8 mouse cellular contexts compared by ENCODE assay signal in genomic region chr2:92007933-92008622, GRCm38 (mm10). TPM values are rescaled to one million over a fixed set of nuclear protein-coding genes. Genes with fewer than 3 reads are reported as not detected.
DNase-seq lines count a peak whose midpoint lies in the region; ATAC-seq and TF ChIP-seq lines count a peak whose summit lies in the region.

No protein-coding gene starts in this region.

- no peak; the same call in 1 of the 2 replicates for TF ChIP-seq RAD21 in CH12.LX (IDR thresholded peaks at IDR 0.05; ENCODE audit: low read depth, low read length)

- no peak overlapping the region for H3K27ac ChIP-seq in CH12.LX (ENCODE audit: insufficient read depth, low read depth)
- peak overlapping the region; percentile 43 for H3K27ac ChIP-seq in forebrain, embryonic 11.5 days (ENCODE audit: low read depth, low read length)
- H3K27ac ChIP-seq in heart, embryonic 16.5 days (ENCODE audit: low read length) = peak overlapping the region; percentile 92
- H3K27ac ChIP-seq in liver, embryonic 16.5 days (ENCODE audit: low read length) = no peak overlapping the region; the same call in 1 of the 2 replicates
- H3K27ac ChIP-seq in neural tube, embryonic 13.5 days (replicated peaks) = peak overlapping the region; percentile 84
- H3K27ac ChIP-seq in testis, adult 2 months (ENCODE audit: control insufficient read depth, insufficient read depth, low read depth, low read length) = peak overlapping the region; percentile 61; the same call in 1 of the 2 replicates

- peak; percentile 99 for ATAC-seq in forebrain, embryonic 11.5 days (replicated peaks; ENCODE audit: low FRiP score)
- peak; percentile 95 for ATAC-seq in heart, embryonic 16.5 days (replicated peaks; ENCODE audit: extremely low read depth, insufficient read depth, low FRiP score)
- ATAC-seq in liver, embryonic 16.5 days (ENCODE audit: low read depth) = peak; percentile 99
- peak; percentile 98 for ATAC-seq in neural tube, embryonic 13.5 days (ENCODE audit: low read depth)

- no peaks in the 10 kb centered on the region for H3K9me3 ChIP-seq in CH12.LX (replicated peaks; ENCODE audit: low read length)
- no peaks in the 10 kb centered on the region for H3K9me3 ChIP-seq in forebrain, embryonic 11.5 days (ENCODE audit: control insufficient read depth, low read length)
- H3K9me3 ChIP-seq in heart, embryonic 16.5 days (replicated peaks; ENCODE audit: control insufficient read depth, low read length) = no peaks in the 10 kb centered on the region
- H3K9me3 ChIP-seq in liver, embryonic 16.5 days (replicated peaks; ENCODE audit: control insufficient read depth, low read length) = no peaks in the 10 kb centered on the region
- H3K9me3 ChIP-seq in neural tube, embryonic 13.5 days = no peaks in the 10 kb centered on the region

- peaks cover 3 to 13% of the 10 kb centered on the region in 2 experiments; a peak in 3 of 4 replicates for H3K4me1 ChIP-seq in CH12.LX (ENCODE audit: control insufficient read depth in 1 of 2, insufficient read depth in 2 of 2)
- peaks cover 8% of the 10 kb centered on the region; the same call in 1 of the 2 replicates for H3K4me1 ChIP-seq in forebrain, embryonic 11.5 days (replicated peaks; ENCODE audit: control insufficient read depth, insufficient read depth, low read length)
- H3K4me1 ChIP-seq in heart, embryonic 16.5 days (ENCODE audit: control insufficient read depth, insufficient read depth, low read length) = peaks cover 27% of the 10 kb centered on the region
- peaks cover 22% of the 10 kb centered on the region for H3K4me1 ChIP-seq in liver, embryonic 16.5 days (ENCODE audit: control insufficient read depth, low read depth, low read length)
- H3K4me1 ChIP-seq in neural tube, embryonic 13.5 days (replicated peaks) = peaks cover 21% of the 10 kb centered on the region
- peaks cover 24% of the 10 kb centered on the region for H3K4me1 ChIP-seq in testis, adult 2 months (ENCODE audit: control insufficient read depth, insufficient read depth, low read length)

- H3K36me3 ChIP-seq in CH12.LX (replicated peaks in 1 of 2; ENCODE audit: control insufficient read depth in 1 of 2, insufficient read depth in 1 of 2, low read length in 1 of 2) = no peaks in the 10 kb centered on the region
- H3K36me3 ChIP-seq in forebrain, embryonic 11.5 days (ENCODE audit: control insufficient read depth, insufficient read depth, low read length) = no peaks in the 10 kb centered on the region
- no peaks in the 10 kb centered on the region for H3K36me3 ChIP-seq in heart, embryonic 16.5 days (ENCODE audit: control insufficient read depth, insufficient read depth)
- no peaks in the 10 kb centered on the region for H3K36me3 ChIP-seq in liver, embryonic 16.5 days (ENCODE audit: control insufficient read depth, insufficient read depth)
- H3K36me3 ChIP-seq in neural tube, embryonic 13.5 days = no peaks in the 10 kb centered on the region
- no peaks in the 10 kb centered on the region for H3K36me3 ChIP-seq in testis, adult 2 months (ENCODE audit: control insufficient read depth, insufficient read depth, low read length)

- peak overlapping the region; percentile 92 for H3K4me2 ChIP-seq in CH12.LX (ENCODE audit: insufficient read depth, low read depth, poor library complexity, severe bottlenecking)
- peak overlapping the region; percentile 83 for H3K4me2 ChIP-seq in forebrain, embryonic 11.5 days (ENCODE audit: low read depth, low read length, severe bottlenecking)
- H3K4me2 ChIP-seq in heart, embryonic 16.5 days (ENCODE audit: low read depth, low read length) = peak overlapping the region; percentile 95
- H3K4me2 ChIP-seq in liver, embryonic 16.5 days (ENCODE audit: low read depth, low read length) = peak overlapping the region; percentile 89
- peak overlapping the region; percentile 87 for H3K4me2 ChIP-seq in neural tube, embryonic 13.5 days

- no peaks in the 10 kb centered on the region for H3K79me2 ChIP-seq in CH12.LX (replicated peaks; ENCODE audit: control insufficient read depth, extremely low read depth, insufficient read depth, poor library complexity, severe bottlenecking)

- no peak for TF ChIP-seq EP300 in CH12.LX (IDR thresholded peaks at IDR 0.05; ENCODE audit: low read length)

- peak; percentile 83 for TF ChIP-seq POLR2A in CH12.LX (IDR thresholded peaks at IDR 0.05; ENCODE audit: low read depth, low read length)
- TF ChIP-seq POLR2A in testis, adult 2 months (IDR thresholded peaks at IDR 0.05; ENCODE audit: control insufficient read depth, low read depth, low read length) = no peak; the same call in 1 of the 2 replicates

- H3K4me3 ChIP-seq in CH12.LX (replicated peaks in 1 of 3; ENCODE audit: low read depth in 2 of 3, low read length in 2 of 3, poor library complexity in 1 of 3) = peak overlapping the region; percentile 54 to 65 (median 58)
- H3K4me3 ChIP-seq in forebrain, embryonic 11.5 days (ENCODE audit: low read depth, low read length) = peak overlapping the region; percentile 47
- H3K4me3 ChIP-seq in heart, embryonic 16.5 days (ENCODE audit: low read length) = peak overlapping the region; percentile 70
- peak overlapping the region; percentile 65 for H3K4me3 ChIP-seq in liver, embryonic 16.5 days (ENCODE audit: low read depth, low read length)
- H3K4me3 ChIP-seq in neural tube, embryonic 13.5 days = peak overlapping the region; percentile 57
- peak overlapping the region; percentile 89 for H3K4me3 ChIP-seq in testis, adult 2 months (ENCODE audit: control insufficient read depth, low read depth, low read length)

- WGBS in forebrain, embryonic 11.5 days = 0% methylated on average over 32 of the region's 34 CpGs
- WGBS in heart, embryonic 16.5 days = under 1% methylated on average over 33 of the region's 34 CpGs
- under 1% methylated on average over 33 of the region's 34 CpGs for WGBS in liver, embryonic 16.5 days (ENCODE audit: insufficient replicate concordance)
- under 1% methylated on average over 32 of the region's 34 CpGs for WGBS in neural tube, embryonic 13.5 days

- dilution Hi-C loops in CH12.LX (cut with MboI; ENCODE audit: extremely low pct_ligation_motif_present, extremely low pct_unique_long_range_greater_than_20kb, low sequenced_read_pairs) = no loop called here

- peak; percentile 95 for DNase-seq in CH12.LX (ENCODE audit: extremely low read depth)
- DNase-seq in c-Kit-positive CD71-positive TER-119-negative erythroid progenitor cells, embryonic 14.5 days (ENCODE audit: low read depth) = peak; percentile 96
- peak; percentile 97 for DNase-seq in forebrain, embryonic 11.5 days (ENCODE audit: low spot score)
- peak; percentile 99 for DNase-seq in kidney, postnatal 36 days

- H3K9ac ChIP-seq in CH12.LX (ENCODE audit: insufficient read depth, low read depth) = peak overlapping the region; percentile 67
- H3K9ac ChIP-seq in forebrain, embryonic 11.5 days (ENCODE audit: low read length) = peak overlapping the region; percentile 73
- peak overlapping the region; percentile 83 for H3K9ac ChIP-seq in heart, embryonic 16.5 days (ENCODE audit: low read length)
- H3K9ac ChIP-seq in liver, embryonic 16.5 days (ENCODE audit: low read depth, low read length) = peak overlapping the region; percentile 62
- H3K9ac ChIP-seq in neural tube, embryonic 13.5 days = peak overlapping the region; percentile 80

- in situ Hi-C loops in CH12.LX (cut with MboI; ENCODE audit: low pct_ligation_motif_present, low pct_unique_long_range_greater_than_20kb, low sequenced_read_pairs) = loop anchor here (5.0 kb wide), 1 partner anchor 34 kb away; no protein-coding TSS in a partner anchor

- no peak for TF ChIP-seq CTCF in CH12.LX (conservative IDR thresholded peaks at IDR 0.05 in 1 of 2, IDR thresholded peaks at IDR 0.05 in 1 of 2; ENCODE audit: low read depth in 2 of 2, low read length in 2 of 2)
- no peak for TF ChIP-seq CTCF in testis, adult 2 months (IDR thresholded peaks at IDR 0.05; ENCODE audit: control insufficient read depth, insufficient read depth, insufficient replicate concordance, low read depth, low read length)

- peaks cover 81% of the 10 kb centered on the region for H3K27me3 ChIP-seq in CH12.LX (replicated peaks)
- H3K27me3 ChIP-seq in forebrain, embryonic 11.5 days (ENCODE audit: control insufficient read depth, insufficient read depth, low read length) = no peaks in the 10 kb centered on the region
- H3K27me3 ChIP-seq in heart, embryonic 16.5 days (ENCODE audit: control insufficient read depth, insufficient read depth, low read length) = no peaks in the 10 kb centered on the region
- H3K27me3 ChIP-seq in liver, embryonic 16.5 days (ENCODE audit: control insufficient read depth, insufficient read depth, low read depth, low read length) = peaks cover 4% of the 10 kb centered on the region
- peaks cover 23% of the 10 kb centered on the region for H3K27me3 ChIP-seq in neural tube, embryonic 13.5 days
- H3K27me3 ChIP-seq in testis, adult 2 months (ENCODE audit: control insufficient read depth, insufficient read depth, low read length) = no peaks in the 10 kb centered on the region

TF ChIP-seq in CH12.LX, 34 proteins besides CTCF, POLR2A, EP300 and RAD21 (continues in another document):
- TF ChIP-seq TBP (conservative IDR thresholded peaks at IDR 0.05; ENCODE audit: low read depth, low read length) (peak; percentile 54; the same call in 1 of the 2 replicates), MAZ (IDR thresholded peaks at IDR 0.05; ENCODE audit: low read depth, low read length) (0 out of 2 replicates have a peak, but pooled peaks have one; percentile 68), PAX5 (IDR thresholded peaks at IDR 0.05; ENCODE audit: low read length) (no peak), NRF1 (IDR thresholded peaks at IDR 0.05; ENCODE audit: low read depth, low read length) (peak; percentile 85)

RNA-seq across cellular contexts. Expression of gene Creb3l1, which starts 16.2 kb away (rescaled TPM):
- total RNA-seq in CH12.LX (2012; rRNA removed) (0.29 and 0.59 TPM in 2 replicates), CH12.LX (2014; rRNA removed) (0.08 and 0.27 TPM in 2 replicates)
- 1.5 and 2.0 TPM in 2 replicates for polyA plus RNA-seq in CH12.LX (2012; ENCODE audit: insufficient read length, low read depth)
- polyA plus RNA-seq in forebrain, embryonic 11.5 days (2014; fragmentation: Nextera tagmentation; extraction: Ambion mirVana) = 1.7 and 2.3 TPM in 2 replicates
- polyA plus RNA-seq in heart, embryonic 16.5 days (2015; fragmentation: Nextera tagmentation; extraction: Ambion mirVana) = 7.2 and 8.4 TPM in 2 replicates
- polyA plus RNA-seq in liver, embryonic 16.5 days (2015; fragmentation: Nextera tagmentation; extraction: Ambion mirVana) = 0.72 and 1.3 TPM in 2 replicates
- polyA plus RNA-seq in neural tube, embryonic 13.5 days (2015; fragmentation: Nextera tagmentation; extraction: Ambion mirVana) = 3.3 and 3.7 TPM in 2 replicates
- 2.6 and 3.1 TPM in 2 replicates for polyA plus RNA-seq in testis, adult 2 months (2012; rRNA removed)

RNA-seq across cellular contexts. Expression of gene Dgkz, which starts 32.4 kb away (rescaled TPM):
- 50.3 and 50.4 TPM in 2 replicates for total RNA-seq in CH12.LX (2012; rRNA removed)
- total RNA-seq in CH12.LX (2014; rRNA removed) = 32.3 and 38.6 TPM in 2 replicates
- 53.9 and 60.2 TPM in 2 replicates for polyA plus RNA-seq in CH12.LX (2012; ENCODE audit: insufficient read length, low read depth)
- polyA plus RNA-seq in forebrain, embryonic 11.5 days (2014; fragmentation: Nextera tagmentation; extraction: Ambion mirVana) = 32.7 and 35.9 TPM in 2 replicates
- 43.1 and 46.8 TPM in 2 replicates for polyA plus RNA-seq in heart, embryonic 16.5 days (2015; fragmentation: Nextera tagmentation; extraction: Ambion mirVana)
- polyA plus RNA-seq in liver, embryonic 16.5 days (2015; fragmentation: Nextera tagmentation; extraction: Ambion mirVana) = 20.2 and 24.1 TPM in 2 replicates
- polyA plus RNA-seq in neural tube, embryonic 13.5 days (2015; fragmentation: Nextera tagmentation; extraction: Ambion mirVana) = 35.7 and 38.8 TPM in 2 replicates
- polyA plus RNA-seq in testis, adult 2 months (2012; rRNA removed) = 14.2 and 14.3 TPM in 2 replicates

Comparison
In these comparisons a context has a peak if more than half of its experiments do, and no peak if none do; other contexts are left out.
1. H3K27ac ChIP-seq: peak in forebrain, embryonic 11.5 days (single experiment), heart, embryonic 16.5 days (single experiment), neural tube, embryonic 13.5 days (single experiment) and testis, adult 2 months (single experiment); none in CH12.LX (single experiment) and liver, embryonic 16.5 days (single experiment).
2. Peak in every context shown above with its lines, with median percentiles within 50 percentile points of each other: DNase-seq, H3K4me2 ChIP-seq, H3K4me3 ChIP-seq, H3K9ac ChIP-seq and ATAC-seq.